Mouse (Mus musculus) hindbrain, postnatal 0 days (tissue): ENCODE results near the gene Slc11a2. TPM values are rescaled to one million over a fixed set of nuclear protein-coding genes. Genes with fewer than 3 reads are reported as not detected.
A peak's percentile ranks its signal among the peaks of the same experiment; 100 is the strongest.

Experiments used
- ATAC-seq: fragments of 200-750 bp; cut with Nextera tagmentation; 2 replicates; pipeline ENCODE4 v1.8.0; 2017; ENCODE audit warnings: mild to moderate bottlenecking, moderate TSS enrichment, moderate library complexity
- DNase-seq: peaks from one replicate; pipeline ENCODE4 v3.0.0-alpha.2; 2015; ENCODE audit warnings: low spot score
- H3K27ac ChIP-seq: fragments of 300-500 bp; sonication (generic); 2 replicates; pipeline ENCODE4 v1.5.1; 2014; ENCODE audit warnings: mild to moderate bottlenecking
- H3K27me3 ChIP-seq: fragments of 300-500 bp; sonication (generic); 2 replicates; pipeline ENCODE4 v1.6.1; 2014; ENCODE audit warnings: low read length, mixed read lengths; ENCODE audit not compliant: insufficient read depth
- H3K36me3 ChIP-seq: fragments of 300-500 bp; sonication (generic); 2 replicates; pipeline ENCODE4 v1.6.1; 2014; ENCODE audit warnings: low read length, mixed read lengths; ENCODE audit not compliant: insufficient read depth
- H3K4me1 ChIP-seq: fragments of 300-500 bp; sonication (generic); 2 replicates; pipeline ENCODE4 v1.6.1; 2014; ENCODE audit warnings: antibody characterized with exemption, low read length, mixed read lengths; ENCODE audit not compliant: insufficient read depth
- H3K4me2 ChIP-seq: fragments of 300-500 bp; sonication (generic); 2 replicates; pipeline ENCODE4 v1.6.1; 2014; ENCODE audit warnings: low read depth, mild to moderate bottlenecking, low read length, moderate library complexity, mixed read lengths
- H3K4me3 ChIP-seq: fragments of 300-500 bp; sonication (generic); 2 replicates; pipeline ENCODE4 v1.5.1; 2014; ENCODE audit warnings: low read length
- H3K9ac ChIP-seq: fragments of 300-500 bp; sonication (generic); replicated peaks from 2 replicates; pipeline ENCODE4 v1.6.1; 2014; ENCODE audit warnings: mild to moderate bottlenecking, low read length, moderate library complexity, mixed read lengths
- H3K9me3 ChIP-seq: fragments of 300-500 bp; sonication (generic); 2 replicates; pipeline ENCODE4 v1.6.1; 2016; ENCODE audit warnings: low read length, mixed read lengths
- CTCF ChIP-seq: IDR thresholded peaks from 2 replicates; pipeline ENCODE4 v1.5.1; 2016; ENCODE audit warnings: antibody characterized with exemption, control low read depth, low read depth
- WGBS: fragments of 180-500 bp; shearing (Covaris S2); extraction: QIAGEN DNeasy Blood & Tissue Kit; methylation state at CpG from one replicate; pipeline ENCODE4 v1.1.7; 2014; 5-methylcytosine and 5-hydroxymethylcytosine counted together
- polyA plus RNA-seq: library from polyadenylated mRNA; unstranded; fragments of >200 nt; fragmentation: Nextera tagmentation; extraction: Ambion mirVana; gene quantifications from 2 replicates; pipeline ENCODE4 v1.2.1, GENCODE M21; 2015
- total RNA-seq: library from RNA; depleted of rRNA; stranded (reverse); fragments of >200 nt; gene quantifications from 2 replicates; pipeline ENCODE4 v1.2.3, GENCODE M21; 2014

Gene Slc11a2
- total and polyA plus RNA-seq, 2 experiments from 2014 or later, result 14.5 to 25.1 TPM

DNA sequence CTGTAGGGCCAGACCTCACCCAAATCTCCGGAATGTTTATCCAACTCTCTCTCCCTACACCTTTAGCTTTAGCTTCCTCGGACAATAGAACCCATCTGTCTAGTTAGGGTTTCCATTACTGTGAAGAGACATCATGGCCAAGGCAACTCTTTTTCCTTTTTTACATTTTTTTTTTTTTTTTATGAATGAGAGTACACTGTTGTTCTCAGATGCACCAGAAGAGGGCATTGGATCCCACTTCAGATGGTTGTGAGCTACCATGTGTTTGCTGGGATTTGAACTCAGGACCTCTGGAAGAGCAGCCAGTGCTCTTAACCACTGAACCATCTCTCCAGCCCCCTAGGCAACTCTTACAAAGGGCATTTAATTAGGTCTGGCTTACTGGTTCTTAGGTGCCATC, 40.6 kb upstream of the Slc11a2 start:
- TF ChIP-seq CTCF, result peak; percentile 40
- 79% methylated on average over 2 of the region's 2 CpGs for WGBS

DNA sequence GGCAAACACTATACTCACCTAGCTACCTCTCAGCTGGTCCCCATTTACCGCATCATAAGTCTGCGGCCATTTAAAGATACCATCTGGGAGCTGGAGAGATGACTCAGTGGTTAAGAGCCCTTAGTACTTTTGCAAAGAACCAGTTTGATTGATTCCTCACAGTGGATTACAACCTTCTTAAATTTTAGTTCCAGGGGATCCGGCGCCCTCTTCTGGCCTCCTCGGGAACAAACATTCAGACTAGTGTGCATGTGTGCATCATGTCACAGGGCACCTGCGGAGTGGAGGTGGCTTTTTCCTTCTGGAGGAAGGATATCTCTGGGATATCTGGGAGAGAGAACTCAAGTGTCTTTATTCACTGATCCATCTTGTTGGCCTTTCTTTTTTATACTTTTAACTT, 38.8 kb upstream of the Slc11a2 start:
- 24% methylated on average over 6 of the region's 6 CpGs for WGBS
- H3K9ac ChIP-seq, result no peak overlapping the region
- DNase-seq, result peak; percentile 77
- no peaks in the 10 kb centered on the region for H3K27me3 ChIP-seq
- peak; percentile 18; the same call in 1 of the 2 replicates for ATAC-seq
- no peak overlapping the region for H3K4me2 ChIP-seq
- H3K27ac ChIP-seq, result no peak overlapping the region
- H3K4me3 ChIP-seq, result no peak overlapping the region
- peak; percentile 73 for TF ChIP-seq CTCF
- no peaks in the 10 kb centered on the region for H3K9me3 ChIP-seq
- H3K36me3 ChIP-seq, result no peaks in the 10 kb centered on the region
- no peaks in the 10 kb centered on the region for H3K4me1 ChIP-seq

More for the DNA sequence above, 40.6 kb upstream of the Slc11a2 start:
- Histone ChIP-seq H3K36me3 (no peaks in the 10 kb centered on the region), H3K4me2 (no peak overlapping the region), H3K4me1 (peaks cover 8% of the 10 kb centered on the region), H3K9ac (no peak overlapping the region), H3K9me3 (no peaks in the 10 kb centered on the region), H3K27ac (no peak overlapping the region), H3K4me3 (no peak overlapping the region), H3K27me3 (no peaks in the 10 kb centered on the region)
- no peak for DNase-seq
- ATAC-seq, result no peak

DNA sequence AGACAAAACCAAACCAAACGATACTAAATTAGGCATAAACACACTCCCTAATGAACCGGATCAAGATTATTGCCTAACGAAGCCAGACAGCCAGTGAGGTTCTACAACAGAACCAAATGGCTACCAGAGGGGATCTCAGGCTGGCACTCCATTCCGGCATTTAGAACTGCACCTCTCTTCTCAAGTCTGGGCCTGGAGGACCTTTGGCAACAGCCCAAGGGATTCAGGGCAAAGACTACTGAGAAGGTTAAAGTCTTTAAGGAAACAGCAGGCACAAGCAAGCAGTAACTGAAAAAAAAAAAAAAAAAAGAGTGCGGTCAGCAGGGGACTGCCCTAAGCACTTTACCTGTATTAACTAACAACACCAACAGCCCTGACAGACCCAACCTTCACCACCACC, 37.2 kb upstream of the Slc11a2 start:
- no peak for ATAC-seq
- H3K4me1 ChIP-seq, result no peaks in the 10 kb centered on the region
- H3K27me3 ChIP-seq, result no peaks in the 10 kb centered on the region
- H3K36me3 ChIP-seq, result no peaks in the 10 kb centered on the region
- H3K9ac ChIP-seq, result no peak overlapping the region
- no peak overlapping the region for H3K4me2 ChIP-seq
- WGBS, result 67% methylated on average over 5 of the region's 5 CpGs
- no peak overlapping the region for H3K4me3 ChIP-seq
- no peak for TF ChIP-seq CTCF
- no peak overlapping the region for H3K27ac ChIP-seq
- DNase-seq, result no peak
- H3K9me3 ChIP-seq, result no peaks in the 10 kb centered on the region

DNA sequence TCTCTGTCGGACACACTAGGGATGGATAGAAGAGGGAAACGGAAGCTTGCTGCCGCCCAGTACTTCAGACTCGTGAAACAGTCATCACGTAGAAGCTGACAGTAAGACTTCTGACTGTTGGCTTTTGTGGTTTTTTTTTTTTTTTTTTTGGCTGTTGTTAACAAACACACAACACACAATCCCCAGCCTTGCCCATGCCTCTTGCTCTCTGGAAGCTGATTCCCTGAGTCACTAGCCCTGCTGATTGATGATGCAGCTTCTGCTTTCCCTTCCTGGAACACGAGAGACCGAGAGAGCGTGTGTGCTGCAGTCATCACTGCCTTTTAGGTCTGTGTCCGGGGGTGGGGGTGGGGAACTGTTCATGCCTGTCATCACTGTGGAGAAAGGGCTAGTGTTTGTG, 36.8 kb upstream of the Slc11a2 start:
- Histone ChIP-seq H3K36me3 (no peaks in the 10 kb centered on the region), H3K27me3 (no peaks in the 10 kb centered on the region), H3K9me3 (no peaks in the 10 kb centered on the region), H3K4me3 (no peak overlapping the region), H3K4me1 (no peaks in the 10 kb centered on the region), H3K9ac (no peak overlapping the region), H3K4me2 (no peak overlapping the region), H3K27ac (no peak overlapping the region)
- no peak for TF ChIP-seq CTCF
- ATAC-seq (no peak), DNase-seq (no peak)
- 80% methylated on average over 9 of the region's 9 CpGs for WGBS

DNA sequence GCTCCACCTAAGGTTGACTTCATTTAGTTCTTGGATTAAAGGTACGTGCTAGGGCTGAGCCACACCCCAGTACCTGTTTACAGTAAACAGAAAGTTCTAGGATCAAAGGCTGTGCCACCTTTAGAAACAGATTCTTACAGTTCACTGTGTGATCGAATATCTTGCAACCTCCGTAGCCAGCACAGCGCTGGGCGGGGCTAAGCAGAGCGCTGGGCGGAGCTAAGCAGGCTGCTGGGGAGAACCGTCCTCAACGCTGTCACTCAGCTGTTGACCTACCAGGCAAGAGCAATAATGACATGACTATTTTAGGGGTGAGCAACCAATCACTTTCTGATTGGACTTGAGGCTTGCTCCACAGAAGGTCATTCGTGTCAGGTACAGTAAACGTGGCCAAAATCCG, 36.1 kb upstream of the Slc11a2 start:
- Histone ChIP-seq H3K9me3 (no peaks in the 10 kb centered on the region), H3K36me3 (no peaks in the 10 kb centered on the region), H3K4me3 (no peak overlapping the region), H3K4me1 (no peaks in the 10 kb centered on the region), H3K27ac (no peak overlapping the region), H3K27me3 (no peaks in the 10 kb centered on the region), H3K9ac (no peak overlapping the region), H3K4me2 (no peak overlapping the region)
- DNase-seq (peak; percentile 37), ATAC-seq (no peak)
- no peak for TF ChIP-seq CTCF
- 14% methylated on average over 12 of the region's 12 CpGs for WGBS

DNA sequence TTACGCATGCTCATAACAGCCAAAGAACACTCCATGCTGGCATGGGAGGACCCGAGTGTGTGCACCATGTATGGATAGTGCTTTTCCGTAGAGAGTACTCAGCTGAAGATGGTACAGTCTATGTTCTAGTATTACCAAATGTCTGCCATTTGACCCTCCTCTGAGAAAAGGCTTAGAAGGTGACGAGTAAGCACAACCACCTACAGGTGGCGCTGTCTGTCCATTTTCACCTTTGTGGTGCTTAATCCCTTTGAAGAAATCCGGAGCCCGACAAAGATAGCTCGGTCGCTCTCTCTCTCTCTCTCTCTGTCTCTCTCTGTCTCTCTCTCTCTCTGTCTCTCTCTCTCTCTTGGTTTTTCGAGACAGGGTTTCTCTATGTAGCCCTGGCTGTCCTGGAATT, 33.2 kb upstream of the Slc11a2 start:
- TF ChIP-seq CTCF, result peak; percentile 69
- Histone ChIP-seq H3K4me1 (no peaks in the 10 kb centered on the region), H3K9ac (no peak overlapping the region), H3K4me2 (no peak overlapping the region), H3K27me3 (no peaks in the 10 kb centered on the region), H3K36me3 (no peaks in the 10 kb centered on the region), H3K9me3 (no peaks in the 10 kb centered on the region), H3K4me3 (no peak overlapping the region), H3K27ac (no peak overlapping the region)
- WGBS, result 46% methylated on average over 10 of the region's 10 CpGs
- peak; percentile 18; the same call in 1 of the 2 replicates for ATAC-seq
- peak; percentile 87 for DNase-seq

DNA sequence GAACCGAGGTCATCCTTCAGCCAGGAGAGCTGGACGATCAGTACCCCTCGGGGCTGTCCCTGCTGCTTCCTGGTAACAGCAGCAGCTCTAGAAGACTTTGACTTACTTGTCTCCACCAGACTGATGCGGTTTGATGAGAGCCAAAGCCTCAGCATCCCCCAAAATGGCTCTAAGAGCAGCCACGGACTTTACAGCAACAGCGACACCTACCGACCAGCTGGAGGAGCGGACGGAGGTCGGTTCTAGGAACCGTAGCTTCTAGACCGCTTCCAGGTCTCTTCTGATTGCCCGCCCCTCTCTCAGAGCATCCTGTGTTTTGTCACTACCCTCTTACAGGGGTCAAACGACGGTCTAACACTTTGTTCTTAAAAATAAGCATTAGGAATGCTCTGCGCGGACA, 32.5 kb upstream of the Slc11a2 start:
- H3K4me1 ChIP-seq, result no peaks in the 10 kb centered on the region
- no peak overlapping the region for H3K4me3 ChIP-seq
- no peak overlapping the region for H3K27ac ChIP-seq
- H3K36me3 ChIP-seq, result no peaks in the 10 kb centered on the region
- no peaks in the 10 kb centered on the region for H3K9me3 ChIP-seq
- peak; percentile 93 for DNase-seq
- 9% methylated on average over 17 of the region's 17 CpGs for WGBS
- no peak overlapping the region for H3K4me2 ChIP-seq
- no peaks in the 10 kb centered on the region for H3K27me3 ChIP-seq
- TF ChIP-seq CTCF, result peak; percentile 95
- peak; percentile 88 for ATAC-seq
- no peak overlapping the region for H3K9ac ChIP-seq
